Mouse (Mus musculus): ENCODE results near the gene Pianp. TPM values are rescaled to one million over a fixed set of nuclear protein-coding genes. Genes with fewer than 3 reads are reported as not detected.

Pianp gene
- polyA plus RNA-seq, 1 experiment: 164 TPM

- TF ChIP-seq POLR2A (IDR thresholded peaks at IDR 0.05; ENCODE audit: extremely low read depth, insufficient read depth, low read length): no peak
- no peak for TF ChIP-seq CTCF (IDR thresholded peaks at IDR 0.05; ENCODE audit: extremely low read depth, insufficient read depth, low read length)
- Histone ChIP-seq H3K4me1 (ENCODE audit: control insufficient read depth, insufficient read depth, low read length) (no peaks in the 10 kb centered on the region; the same call in 1 of the 2 replicates), H3K27ac (ENCODE audit: insufficient read depth, low read length) (no peak overlapping the region), H3K4me3 (ENCODE audit: insufficient read depth, low read length) (peak overlapping the region; percentile 11; the same call in 1 of the 2 replicates)
These were observed 42.6 kb downstream of the Pianp start for GRCm38 (mm10) chr6:125039131-125039530.

GRCm38 (mm10) chr6:125039533-125040153 lies 43.1 kb downstream of the Pianp start, which contains the start of gene Ing4:
Gene Ing4, plus strand, starts transcription at chr6:125039760.
- TF ChIP-seq POLR2A (IDR thresholded peaks at IDR 0.05; ENCODE audit: extremely low read depth, insufficient read depth, low read length) (peak; percentile 49; the same call in 1 of the 2 replicates), CTCF (IDR thresholded peaks at IDR 0.05; ENCODE audit: extremely low read depth, insufficient read depth, low read length) (no peak)
- Histone ChIP-seq H3K27ac (ENCODE audit: insufficient read depth, low read length) (no peak within 1 kb of the TSS), H3K4me1 (ENCODE audit: control insufficient read depth, insufficient read depth, low read length) (no peaks in the 10 kb centered on the region; the same call in 1 of the 2 replicates), H3K4me3 (ENCODE audit: insufficient read depth, low read length) (peak within 1 kb of the TSS; percentile 82)

- Histone ChIP-seq H3K27ac (ENCODE audit: insufficient read depth, low read length) (no peak overlapping the region), H3K4me3 (ENCODE audit: insufficient read depth, low read length) (peak overlapping the region; percentile 82), H3K4me1 (ENCODE audit: control insufficient read depth, insufficient read depth, low read length) (no peaks in the 10 kb centered on the region; the same call in 1 of the 2 replicates)
- TF ChIP-seq CTCF (IDR thresholded peaks at IDR 0.05; ENCODE audit: extremely low read depth, insufficient read depth, low read length) (no peak), POLR2A (IDR thresholded peaks at IDR 0.05; ENCODE audit: extremely low read depth, insufficient read depth, low read length) (no peak)
These were observed 43.7 kb downstream of the Pianp start for GRCm38 (mm10) chr6:125040221-125040620.

- H3K27ac ChIP-seq (ENCODE audit: insufficient read depth, low read length): no peak overlapping the region
- H3K4me3 ChIP-seq (ENCODE audit: insufficient read depth, low read length): no peak overlapping the region; the same call in 1 of the 2 replicates
- H3K4me1 ChIP-seq (ENCODE audit: control insufficient read depth, insufficient read depth, low read length): no peaks in the 10 kb centered on the region; the same call in 1 of the 2 replicates
- TF ChIP-seq CTCF (IDR thresholded peaks at IDR 0.05; ENCODE audit: extremely low read depth, insufficient read depth, low read length): no peak
- no peak for TF ChIP-seq POLR2A (IDR thresholded peaks at IDR 0.05; ENCODE audit: extremely low read depth, insufficient read depth, low read length)
These were observed 44.6 kb downstream of the Pianp start for GRCm38 (mm10) chr6:125041047-125041446.

- Histone ChIP-seq H3K27ac (ENCODE audit: insufficient read depth, low read length) (no peak overlapping the region), H3K4me3 (ENCODE audit: insufficient read depth, low read length) (no peak overlapping the region), H3K4me1 (ENCODE audit: control insufficient read depth, insufficient read depth, low read length) (no peaks in the 10 kb centered on the region; the same call in 1 of the 2 replicates)
- TF ChIP-seq CTCF (IDR thresholded peaks at IDR 0.05; ENCODE audit: extremely low read depth, insufficient read depth, low read length) (no peak), POLR2A (IDR thresholded peaks at IDR 0.05; ENCODE audit: extremely low read depth, insufficient read depth, low read length) (no peak)
These were observed 45.6 kb downstream of the Pianp start for GRCm38 (mm10) chr6:125042081-125042480.

- TF ChIP-seq POLR2A (IDR thresholded peaks at IDR 0.05; ENCODE audit: extremely low read depth, insufficient read depth, low read length): no peak
- TF ChIP-seq CTCF (IDR thresholded peaks at IDR 0.05; ENCODE audit: extremely low read depth, insufficient read depth, low read length): peak; percentile 91
- Histone ChIP-seq H3K27ac (ENCODE audit: insufficient read depth, low read length) (no peak overlapping the region), H3K4me3 (ENCODE audit: insufficient read depth, low read length) (no peak overlapping the region)
These were observed 50.2 kb downstream of the Pianp start for GRCm38 (mm10) chr6:125046691-125047090.

GRCm38 (mm10) chr6:125049678-125050077 lies 53.2 kb downstream of the Pianp start, which contains the start of gene Acrbp:
Gene Acrbp, plus strand, starts transcription at chr6:125049689.
- Histone ChIP-seq H3K4me3 (ENCODE audit: insufficient read depth, low read length) (no peak within 1 kb of the TSS), H3K27ac (ENCODE audit: insufficient read depth, low read length) (no peak within 1 kb of the TSS), H3K4me1 (ENCODE audit: control insufficient read depth, insufficient read depth, low read length) (no peaks in the 10 kb centered on the region)
- TF ChIP-seq POLR2A (IDR thresholded peaks at IDR 0.05; ENCODE audit: extremely low read depth, insufficient read depth, low read length) (no peak), CTCF (IDR thresholded peaks at IDR 0.05; ENCODE audit: extremely low read depth, insufficient read depth, low read length) (no peak)

More at GRCm38 (mm10) chr6:125046691-125047090, 50.2 kb downstream of the Pianp start:
- no peaks in the 10 kb centered on the region for H3K4me1 ChIP-seq (ENCODE audit: control insufficient read depth, insufficient read depth, low read length)

- Histone ChIP-seq H3K4me1 (ENCODE audit: control insufficient read depth, insufficient read depth, low read length) (no peaks in the 10 kb centered on the region), H3K27ac (ENCODE audit: insufficient read depth, low read length) (no peak overlapping the region), H3K4me3 (ENCODE audit: insufficient read depth, low read length) (no peak overlapping the region)
- TF ChIP-seq CTCF (IDR thresholded peaks at IDR 0.05; ENCODE audit: extremely low read depth, insufficient read depth, low read length): peak; percentile 28; the same call in 1 of the 2 replicates
- TF ChIP-seq POLR2A (IDR thresholded peaks at IDR 0.05; ENCODE audit: extremely low read depth, insufficient read depth, low read length): no peak
These were observed 54.7 kb downstream of the Pianp start for GRCm38 (mm10) chr6:125051237-125051636.

Other genes with a start within 250 kb of the Pianp start
- not detected in 2 replicates for gene Gm45234, start 240.7 kb upstream of the Pianp start, polyA plus RNA-seq (2012; rRNA removed)
- gene Atn1, start 240.2 kb upstream of the Pianp start, polyA plus RNA-seq (2012; rRNA removed): 60.7 and 63.3 TPM in 2 replicates
- gene Eno2, start 227.0 kb upstream of the Pianp start, polyA plus RNA-seq (2012; rRNA removed): 741 and 755 TPM in 2 replicates
- 2.4 and 5.0 TPM in 2 replicates for gene Lrrc23, start 217.0 kb upstream of the Pianp start, polyA plus RNA-seq (2012; rRNA removed)
- 4.4 and 4.8 TPM in 2 replicates for gene Spsb2, start 188.0 kb upstream of the Pianp start, polyA plus RNA-seq (2012; rRNA removed)
- gene Tpi1, start 182.4 kb upstream of the Pianp start, polyA plus RNA-seq (2012; rRNA removed): 1,059 and 1,064 TPM in 2 replicates
- gene Usp5, start 167.2 kb upstream of the Pianp start, polyA plus RNA-seq (2012; rRNA removed): 151 and 152 TPM in 2 replicates
- 2.3 and 2.4 TPM in 2 replicates for gene Cdca3, start 167.1 kb upstream of the Pianp start, polyA plus RNA-seq (2012; rRNA removed)
- 0.17 and 0.25 TPM in 2 replicates for gene Gnb3, start 156.4 kb upstream of the Pianp start, polyA plus RNA-seq (2012; rRNA removed)
- gene P3h3, start 138.9 kb upstream of the Pianp start, polyA plus RNA-seq (2012; rRNA removed): 59.6 and 66.5 TPM in 2 replicates
- 163 and 187 TPM in 2 replicates for gene Gpr162, start 132.7 kb upstream of the Pianp start, polyA plus RNA-seq (2012; rRNA removed)
- gene Cd4, start 108.5 kb upstream of the Pianp start, polyA plus RNA-seq (2012; rRNA removed): 1.1 and 4.7 TPM in 2 replicates
- 5.1 and 6.5 TPM in 2 replicates for gene Lag3, start 85.0 kb upstream of the Pianp start, polyA plus RNA-seq (2012; rRNA removed)
- 1,375 and 1,380 TPM in 2 replicates for gene Ptms, start 76.6 kb upstream of the Pianp start, polyA plus RNA-seq (2012; rRNA removed)
- gene Mlf2, start 65.3 kb upstream of the Pianp start, polyA plus RNA-seq (2012; rRNA removed): 732 and 737 TPM in 2 replicates
- 279 and 280 TPM in 2 replicates for gene Cops7a, start 31.2 kb upstream of the Pianp start, polyA plus RNA-seq (2012; rRNA removed)
- gene Zfp384, start 12.5 kb downstream of the Pianp start, polyA plus RNA-seq (2012; rRNA removed): 46.9 and 51.6 TPM in 2 replicates
- 69.7 and 78.6 TPM in 2 replicates for gene Ing4, start 43.1 kb downstream of the Pianp start, polyA plus RNA-seq (2012; rRNA removed)
- 17.3 and 19.4 TPM in 2 replicates for gene Acrbp, start 53.0 kb downstream of the Pianp start, polyA plus RNA-seq (2012; rRNA removed)
- gene Lpar5, start 71.2 kb downstream of the Pianp start, polyA plus RNA-seq (2012; rRNA removed): 1.0 and 1.3 TPM in 2 replicates
- 79.0 and 80.7 TPM in 2 replicates for gene Chd4, start 99.3 kb downstream of the Pianp start, polyA plus RNA-seq (2012; rRNA removed)
- gene Nop2, start 135.2 kb downstream of the Pianp start, polyA plus RNA-seq (2012; rRNA removed): 20.0 and 21.5 TPM in 2 replicates
- gene Iffo1, start 148.5 kb downstream of the Pianp start, polyA plus RNA-seq (2012; rRNA removed): 96.9 and 97.6 TPM in 2 replicates
- gene Gapdh, start 169.8 kb downstream of the Pianp start, polyA plus RNA-seq (2012; rRNA removed): 4,394 and 4,549 TPM in 2 replicates
- 53.5 and 58.3 TPM in 2 replicates for gene Ncapd2, start 195.0 kb downstream of the Pianp start, polyA plus RNA-seq (2012; rRNA removed)
- 51.2 and 52.9 TPM in 2 replicates for gene Mrpl51, start 195.1 kb downstream of the Pianp start, polyA plus RNA-seq (2012; rRNA removed)
- gene Vamp1, start 218.9 kb downstream of the Pianp start, polyA plus RNA-seq (2012; rRNA removed): 169 and 175 TPM in 2 replicates
- gene Tapbpl, start 235.2 kb downstream of the Pianp start, polyA plus RNA-seq (2012; rRNA removed): 6.4 and 6.7 TPM in 2 replicates
- 0.06 TPM in 1 of 2 replicates, not detected in the other for gene Cd27, start 240.3 kb downstream of the Pianp start, polyA plus RNA-seq (2012; rRNA removed)